Mouse (Mus musculus) midbrain, embryonic 11.5 days (tissue): ENCODE data around the gene Gm12355. TPM values are rescaled to one million over a fixed set of nuclear protein-coding genes. Genes with fewer than 3 reads are reported as not detected.
A peak's percentile ranks its signal among the peaks of the same experiment; 100 is the strongest.

ENCODE experiments used
- ATAC-seq: fragments of 200-750 bp; cut with Nextera tagmentation; 2 replicates; pipeline ENCODE4 v1.8.0; 2017; ENCODE audit warnings: moderate TSS enrichment, moderate library complexity; ENCODE audit not compliant: low FRiP score
- DNase-seq: peaks from one replicate; pipeline ENCODE4 v3.0.0; 2015; ENCODE audit warnings: low spot score; ENCODE audit errors: missing footprints
- H3K27ac ChIP-seq: fragments of 300-500 bp; sonication (generic); 2 replicates; pipeline ENCODE4 v1.5.1; 2014; ENCODE audit warnings: low read depth, low read length
- H3K27me3 ChIP-seq: fragments of 300-500 bp; sonication (generic); 2 replicates; pipeline ENCODE4 v1.6.1; 2014; ENCODE audit warnings: mild to moderate bottlenecking, low read length, moderate library complexity, mixed read lengths; ENCODE audit not compliant: control insufficient read depth, insufficient read depth
- H3K36me3 ChIP-seq: fragments of 300-500 bp; sonication (generic); 2 replicates; pipeline ENCODE4 v1.6.1; 2014; ENCODE audit warnings: mild to moderate bottlenecking, low read length, moderate library complexity, mixed read lengths; ENCODE audit not compliant: control insufficient read depth, insufficient read depth
- H3K4me1 ChIP-seq: fragments of 300-500 bp; sonication (generic); 2 replicates; pipeline ENCODE4 v1.6.1; 2014; ENCODE audit warnings: low read length; ENCODE audit not compliant: control insufficient read depth, insufficient read depth
- H3K4me2 ChIP-seq: fragments of 300-500 bp; sonication (generic); 2 replicates; pipeline ENCODE4 v1.6.1; 2014; ENCODE audit warnings: mild to moderate bottlenecking, moderate library complexity
- H3K4me3 ChIP-seq: fragments of 300-500 bp; sonication (generic); 2 replicates; pipeline ENCODE4 v1.5.1; 2014; ENCODE audit warnings: low read depth, low read length
- H3K9ac ChIP-seq: fragments of 300-500 bp; sonication (generic); 2 replicates; pipeline ENCODE4 v1.6.1; 2014; ENCODE audit warnings: low read length
- H3K9me3 ChIP-seq: fragments of 300-500 bp; sonication (generic); 2 replicates; pipeline ENCODE4 v1.6.1; 2016; ENCODE audit warnings: low read length; ENCODE audit not compliant: control insufficient read depth
- WGBS: fragments of 180-500 bp; shearing (Covaris S2); extraction: QIAGEN DNeasy Blood & Tissue Kit; methylation state at CpG from one replicate; pipeline ENCODE4 v1.1.7; 2014; 5-methylcytosine and 5-hydroxymethylcytosine counted together
- polyA plus RNA-seq: library from polyadenylated mRNA; unstranded; fragments of >200 nt; fragmentation: Nextera tagmentation; extraction: Ambion mirVana; gene quantifications from 2 replicates; pipeline ENCODE4 v1.2.1, GENCODE M21; 2014

Gene Gm12355
- polyA plus RNA-seq, 1 experiment from 2014 or later, result 1.4 TPM

DNA sequence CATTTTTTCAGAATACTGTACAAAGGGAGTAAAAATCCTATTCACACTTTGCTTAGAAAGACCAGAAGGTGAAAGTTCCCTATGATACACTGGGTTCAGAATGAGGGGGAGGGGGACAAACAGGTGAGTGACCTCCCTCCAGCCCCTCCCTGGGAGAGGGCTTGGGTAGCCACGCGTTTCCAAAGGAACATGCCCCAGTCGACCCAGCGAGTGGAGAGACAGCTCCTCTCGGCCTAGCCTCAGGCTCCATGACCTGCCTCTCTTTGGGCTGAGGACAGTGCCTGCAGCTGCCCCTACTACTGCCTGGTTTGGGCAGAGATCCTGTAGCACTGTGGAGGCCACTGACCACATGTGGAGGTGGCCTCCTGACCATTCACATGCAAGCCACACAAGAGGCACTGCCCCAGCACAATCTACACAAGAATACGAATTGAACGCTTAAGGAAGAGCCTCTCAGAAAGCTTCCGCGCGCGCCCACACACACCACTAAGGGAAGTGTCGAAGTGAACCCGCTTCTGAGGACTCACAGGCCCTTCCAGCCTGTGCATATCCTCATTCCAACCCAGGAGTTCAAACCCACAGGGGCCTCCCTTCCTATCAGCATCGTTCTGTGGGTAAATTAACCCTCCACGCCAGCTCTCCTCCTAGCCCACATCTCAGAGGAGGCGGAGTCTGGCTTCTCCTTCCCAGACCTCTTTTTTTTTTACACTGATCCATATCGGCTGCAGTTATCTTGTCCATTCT, 44.0 kb downstream of the Gm12355 start:
- DNase-seq (no peak), ATAC-seq (no peak)
- Histone ChIP-seq H3K27me3 (no peaks in the 10 kb centered on the region), H3K9ac (no peak overlapping the region), H3K36me3 (peaks cover 2% of the 10 kb centered on the region; the same call in 1 of the 2 replicates), H3K4me1 (peaks cover 12% of the 10 kb centered on the region), H3K9me3 (no peaks in the 10 kb centered on the region), H3K27ac (no peak overlapping the region), H3K4me2 (no peak overlapping the region), H3K4me3 (no peak overlapping the region)
- WGBS, result 63% methylated on average over 17 of the region's 17 CpGs

DNA sequence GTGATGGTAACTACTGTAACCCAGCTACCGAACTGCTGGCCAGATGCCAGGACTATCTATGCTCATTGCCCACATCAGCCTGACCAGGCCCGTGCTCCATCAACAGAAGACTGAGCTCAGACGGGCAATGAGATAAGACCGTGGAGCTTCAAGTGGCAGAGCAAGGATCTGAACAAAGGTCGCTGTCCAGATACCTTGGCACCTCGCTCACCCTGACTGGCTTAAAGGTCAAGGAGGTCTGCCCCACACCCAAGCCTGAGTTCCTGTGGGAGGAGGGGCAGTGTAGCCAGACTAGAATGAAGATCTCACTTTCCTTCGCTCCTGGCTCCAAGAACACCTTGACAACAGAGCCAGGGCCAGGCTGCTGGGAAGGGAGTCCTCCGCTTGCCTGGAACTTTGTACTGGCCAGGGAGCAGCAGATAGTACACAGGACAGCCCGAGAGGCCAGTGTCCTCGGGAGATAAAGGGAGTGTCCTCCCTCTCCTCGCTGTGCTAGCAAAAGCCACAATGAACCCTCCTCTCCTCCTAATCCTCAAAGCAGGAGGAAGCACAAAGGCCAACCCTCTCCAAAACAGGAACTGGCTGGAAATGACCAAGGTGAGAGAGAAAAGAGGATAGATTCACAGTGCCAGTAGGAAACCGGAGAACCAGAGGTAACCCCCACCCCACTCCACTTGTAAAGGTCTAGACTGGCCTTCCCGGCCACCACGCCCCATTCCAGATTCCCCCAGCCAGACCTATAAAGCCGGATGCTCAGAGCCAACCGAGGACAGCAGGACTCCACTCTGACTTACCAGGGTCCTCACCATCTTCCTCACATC, 45.0 kb downstream of the Gm12355 start:
- no peak overlapping the region for H3K4me2 ChIP-seq
- H3K4me1 ChIP-seq, result peaks cover 3% of the 10 kb centered on the region; the same call in 1 of the 2 replicates
- WGBS, result 71% methylated on average over 16 of the region's 16 CpGs
- H3K27me3 ChIP-seq, result no peaks in the 10 kb centered on the region
- H3K36me3 ChIP-seq, result peaks cover 2% of the 10 kb centered on the region; the same call in 1 of the 2 replicates
- H3K9me3 ChIP-seq, result no peaks in the 10 kb centered on the region
- peak overlapping the region; percentile 20; the same call in 1 of the 2 replicates for H3K27ac ChIP-seq
- no peak overlapping the region for H3K4me3 ChIP-seq
- H3K9ac ChIP-seq, result no peak overlapping the region
- no peak for ATAC-seq
- no peak for DNase-seq

DNA sequence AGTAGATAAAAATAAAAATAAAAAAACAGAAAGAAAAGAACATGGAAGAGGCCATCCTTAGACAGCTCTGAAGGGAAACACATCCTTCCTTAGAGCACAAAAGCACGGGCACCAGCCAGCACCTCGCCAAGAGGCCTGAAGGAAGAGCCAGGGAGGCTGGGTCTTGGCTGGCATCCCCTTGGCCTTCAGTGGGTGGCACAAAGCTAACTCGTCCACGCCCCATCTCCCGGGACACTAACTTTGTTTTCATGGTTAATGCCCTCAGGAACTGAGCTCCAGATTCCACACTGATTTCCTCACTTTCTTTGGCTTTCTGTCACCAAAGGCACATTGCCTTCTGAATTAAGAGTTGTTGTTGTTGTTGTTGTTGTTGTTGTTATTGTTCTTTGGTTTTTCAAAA, 47.7 kb downstream of the Gm12355 start:
- DNase-seq, result no peak
- no peak overlapping the region for H3K4me3 ChIP-seq
- no peaks in the 10 kb centered on the region for H3K4me1 ChIP-seq
- 88% methylated on average over 5 of the region's 5 CpGs for WGBS
- no peak overlapping the region for H3K9ac ChIP-seq
- H3K27me3 ChIP-seq, result no peaks in the 10 kb centered on the region
- H3K27ac ChIP-seq, result no peak overlapping the region
- H3K36me3 ChIP-seq, result peaks cover under 1% of the 10 kb centered on the region; the same call in 1 of the 2 replicates
- no peaks in the 10 kb centered on the region for H3K9me3 ChIP-seq
- no peak for ATAC-seq
- H3K4me2 ChIP-seq, result no peak overlapping the region

Other genes with a start within 250 kb of the Gm12355 start
- gene Tcap, start 241.8 kb downstream of the Gm12355 start, polyA plus RNA-seq, result not detected in 2 replicates
- gene Pnmt, start 239.2 kb downstream of the Gm12355 start, polyA plus RNA-seq, result not detected in 2 replicates
- gene Pgap3, start 225.2 kb downstream of the Gm12355 start, polyA plus RNA-seq, result 5.6 and 5.7 TPM in 2 replicates
- gene Erbb2, start 213.2 kb downstream of the Gm12355 start, polyA plus RNA-seq, result 14.8 TPM in 2 replicates
- 145 and 158 TPM in 2 replicates for gene Mien1, start 186.7 kb downstream of the Gm12355 start, polyA plus RNA-seq
- 0.60 and 1.0 TPM in 2 replicates for gene Grb7, start 179.3 kb downstream of the Gm12355 start, polyA plus RNA-seq
- gene Ikzf3, start 79.6 kb downstream of the Gm12355 start, polyA plus RNA-seq, result 0.07 and 0.18 TPM in 2 replicates
- 0.23 and 0.26 TPM in 2 replicates for gene Zpbp2, start 74.6 kb downstream of the Gm12355 start, polyA plus RNA-seq
- gene Ormdl3, start 38.3 kb downstream of the Gm12355 start, polyA plus RNA-seq, result 9.7 and 12.0 TPM in 2 replicates
- not detected in 2 replicates for gene Lrrc3c, start 27.4 kb downstream of the Gm12355 start, polyA plus RNA-seq
- gene Gsdma3, start 699 bp upstream of the Gm12355 start, polyA plus RNA-seq, result not detected in 2 replicates
- not detected in 2 replicates for gene Gsdma2, start 21.1 kb upstream of the Gm12355 start, polyA plus RNA-seq
- gene Gsdma, start 38.7 kb upstream of the Gm12355 start, polyA plus RNA-seq, result not detected in 2 replicates
- gene Psmd3, start 56.9 kb upstream of the Gm12355 start, polyA plus RNA-seq, result 142 and 155 TPM in 2 replicates
- gene Csf3, start 75.6 kb upstream of the Gm12355 start, polyA plus RNA-seq, result not detected in 2 replicates
- 66.1 and 67.1 TPM in 2 replicates for gene Med24, start 103.8 kb upstream of the Gm12355 start, polyA plus RNA-seq
- gene Thra, start 115.0 kb upstream of the Gm12355 start, polyA plus RNA-seq, result 21.9 and 23.7 TPM in 2 replicates
- 0.93 and 1.2 TPM in 2 replicates for gene Nr1d1, start 149.7 kb upstream of the Gm12355 start, polyA plus RNA-seq
- 24.0 and 25.1 TPM in 2 replicates for gene Msl1, start 169.9 kb upstream of the Gm12355 start, polyA plus RNA-seq
- gene Casc3, start 179.2 kb upstream of the Gm12355 start, polyA plus RNA-seq, result 51.9 and 53.1 TPM in 2 replicates
- gene Rapgefl1, start 211.1 kb upstream of the Gm12355 start, polyA plus RNA-seq, result 1.6 and 1.8 TPM in 2 replicates
- gene Wipf2, start 238.0 kb upstream of the Gm12355 start, polyA plus RNA-seq, result 4.4 and 5.9 TPM in 2 replicates